Mouse (Mus musculus) bone marrow macrophage, adult 2 months (primary cell): ENCODE measurements around the gene Myo18a. TPM values are rescaled to one million over a fixed set of nuclear protein-coding genes. Genes with fewer than 3 reads are reported as not detected.
A peak's percentile ranks its signal among the peaks of the same experiment; 100 is the strongest.

Source experiments
- H3K27ac ChIP-seq: 2 replicates; pipeline ENCODE4 v1.5.1; 2012; ENCODE audit warnings: low read depth, low read length; ENCODE audit not compliant: insufficient read depth
- H3K4me1 ChIP-seq: 2 replicates; pipeline ENCODE4 v1.6.1; 2012; ENCODE audit warnings: low read length; ENCODE audit not compliant: control insufficient read depth, insufficient read depth
- H3K4me3 ChIP-seq: 2 replicates; pipeline ENCODE4 v1.5.1; 2012; ENCODE audit warnings: mild to moderate bottlenecking, low read length, moderate library complexity; ENCODE audit not compliant: insufficient read depth
- CTCF ChIP-seq: IDR thresholded peaks from 2 replicates; pipeline ENCODE4 v1.5.1; 2012; ENCODE audit warnings: low read depth, mild to moderate bottlenecking, low read length, moderate library complexity
- POLR2A ChIP-seq: IDR thresholded peaks from 2 replicates; pipeline ENCODE4 v1.6.1; 2012; ENCODE audit warnings: mild to moderate bottlenecking, low read depth, low read length, borderline replicate concordance
- polyA plus RNA-seq: library from polyadenylated mRNA; stranded (reverse); fragments of >200 nt; gene quantifications from 2 replicates; pipeline ENCODE4 v1.2.4, GENCODE M21; 2012; ENCODE audit not compliant: missing spikeins, insufficient read depth, insufficient read length

Myo18a gene
- polyA plus RNA-seq, 1 experiment = 41.3 TPM

- Histone ChIP-seq H3K4me1 (peaks cover 37% of the 10 kb centered on the region), H3K4me3 (peak overlapping the region; percentile 5), H3K27ac (peak overlapping the region; percentile 54)
- no peak for TF ChIP-seq POLR2A
- TF ChIP-seq CTCF = peak; percentile 3; the same call in 1 of the 2 replicates
Observed at GRCm38 (mm10) chr11:77783747-77784646, 21.0 kb downstream of the Myo18a start.

- H3K27ac ChIP-seq = peak overlapping the region; percentile 96
- no peak for TF ChIP-seq POLR2A
- TF ChIP-seq CTCF = 0 out of 2 replicates have a peak, but pooled peaks have one; percentile 3
Observed at GRCm38 (mm10) chr11:77784894-77785293, 21.8 kb downstream of the Myo18a start.

GRCm38 (mm10) chr11:77785396-77785767 is 22.3 kb downstream of the Myo18a start:
- H3K4me3 ChIP-seq = peak overlapping the region; percentile 11
- peak overlapping the region; percentile 96 for H3K27ac ChIP-seq
- peaks cover 37% of the 10 kb centered on the region for H3K4me1 ChIP-seq
- TF ChIP-seq POLR2A (no peak), CTCF (0 out of 2 replicates have a peak, but pooled peaks have one; percentile 1)

More at GRCm38 (mm10) chr11:77784894-77785293, 21.8 kb downstream of the Myo18a start:
- Histone ChIP-seq H3K4me1 (peaks cover 37% of the 10 kb centered on the region), H3K4me3 (no peak overlapping the region)

- Histone ChIP-seq H3K4me3 (peak overlapping the region; percentile 19), H3K4me1 (peaks cover 37% of the 10 kb centered on the region), H3K27ac (peak overlapping the region; percentile 96)
- TF ChIP-seq POLR2A = peak; percentile 53; the same call in 1 of the 2 replicates
- TF ChIP-seq CTCF = no peak
Observed at GRCm38 (mm10) chr11:77785768-77786561, 22.9 kb downstream of the Myo18a start.

GRCm38 (mm10) chr11:77787707-77788106 is 24.7 kb downstream of the Myo18a start, which contains the start of gene Gm10277:
Gene Gm10277, minus strand, starts transcription at chr11:77787747.
- H3K4me1 ChIP-seq = peaks cover 48% of the 10 kb centered on the region
- TF ChIP-seq POLR2A (no peak), CTCF (no peak)
- H3K4me3 ChIP-seq = no peak within 1 kb of the TSS
- peak within 1 kb of the TSS; percentile 96 for H3K27ac ChIP-seq

GRCm38 (mm10) chr11:77789512-77789911 is 26.5 kb downstream of the Myo18a start:
- no peak for TF ChIP-seq CTCF
- TF ChIP-seq POLR2A = no peak
- Histone ChIP-seq H3K4me3 (no peak overlapping the region), H3K27ac (no peak overlapping the region), H3K4me1 (peaks cover 38% of the 10 kb centered on the region)

GRCm38 (mm10) chr11:77790286-77790685 is 27.2 kb downstream of the Myo18a start:
- no peak overlapping the region for H3K27ac ChIP-seq
- H3K4me3 ChIP-seq = no peak overlapping the region
- peaks cover 30% of the 10 kb centered on the region for H3K4me1 ChIP-seq
- TF ChIP-seq CTCF (no peak), POLR2A (no peak)

GRCm38 (mm10) chr11:77791241-77791727 is 28.2 kb downstream of the Myo18a start:
- no peak for TF ChIP-seq CTCF
- Histone ChIP-seq H3K4me1 (peaks cover 27% of the 10 kb centered on the region), H3K4me3 (no peak overlapping the region), H3K27ac (no peak overlapping the region)

- peaks cover 22% of the 10 kb centered on the region for H3K4me1 ChIP-seq
- TF ChIP-seq CTCF (no peak), POLR2A (no peak)
- H3K27ac ChIP-seq = no peak overlapping the region
Observed at GRCm38 (mm10) chr11:77791752-77792565, 28.9 kb downstream of the Myo18a start.

More at GRCm38 (mm10) chr11:77791752-77792565, 28.9 kb downstream of the Myo18a start:
- no peak overlapping the region for H3K4me3 ChIP-seq
